Mouse (Mus musculus) central nervous system, embryonic 11.5 days (tissue): ENCODE results near the gene Med24. TPM values are rescaled to one million over a fixed set of nuclear protein-coding genes. Genes with fewer than 3 reads are reported as not detected.

ENCODE experiments used
- polyA plus RNA-seq: library from polyadenylated mRNA; depleted of rRNA; stranded (reverse); fragments of >200 nt; gene quantifications from 2 replicates; pipeline ENCODE4 v1.2.3, GENCODE M21; 2012; rRNA removed

The Med24 gene
- polyA plus RNA-seq: 71.0 and 91.8 TPM in 2 replicates

DNA sequence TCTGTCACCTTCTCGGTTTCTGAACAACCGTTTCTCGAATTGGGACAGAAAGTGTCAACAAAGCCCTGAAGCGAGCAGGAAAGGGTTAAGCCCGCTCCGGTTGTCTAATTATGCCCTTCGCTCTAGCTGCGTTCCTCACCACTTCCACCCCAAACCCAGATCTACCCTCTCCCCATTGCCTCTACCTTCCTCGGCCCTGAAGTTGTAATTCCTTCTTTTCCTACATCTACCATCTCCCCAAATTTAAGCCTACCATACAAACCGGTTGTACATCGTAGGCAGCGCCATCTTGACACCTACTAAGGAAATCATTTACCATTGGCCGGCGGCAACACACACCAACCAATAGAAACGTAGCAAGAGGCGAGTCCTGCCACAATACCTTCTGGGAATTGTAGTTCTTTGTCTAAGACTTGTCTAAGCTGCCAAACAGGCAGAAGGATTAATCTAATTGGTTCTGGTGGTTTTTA lies at the start of gene Med24:
TSS of gene Med24 (minus strand) at position 317 of the 470 bp plus-strand sequence.

DNA sequence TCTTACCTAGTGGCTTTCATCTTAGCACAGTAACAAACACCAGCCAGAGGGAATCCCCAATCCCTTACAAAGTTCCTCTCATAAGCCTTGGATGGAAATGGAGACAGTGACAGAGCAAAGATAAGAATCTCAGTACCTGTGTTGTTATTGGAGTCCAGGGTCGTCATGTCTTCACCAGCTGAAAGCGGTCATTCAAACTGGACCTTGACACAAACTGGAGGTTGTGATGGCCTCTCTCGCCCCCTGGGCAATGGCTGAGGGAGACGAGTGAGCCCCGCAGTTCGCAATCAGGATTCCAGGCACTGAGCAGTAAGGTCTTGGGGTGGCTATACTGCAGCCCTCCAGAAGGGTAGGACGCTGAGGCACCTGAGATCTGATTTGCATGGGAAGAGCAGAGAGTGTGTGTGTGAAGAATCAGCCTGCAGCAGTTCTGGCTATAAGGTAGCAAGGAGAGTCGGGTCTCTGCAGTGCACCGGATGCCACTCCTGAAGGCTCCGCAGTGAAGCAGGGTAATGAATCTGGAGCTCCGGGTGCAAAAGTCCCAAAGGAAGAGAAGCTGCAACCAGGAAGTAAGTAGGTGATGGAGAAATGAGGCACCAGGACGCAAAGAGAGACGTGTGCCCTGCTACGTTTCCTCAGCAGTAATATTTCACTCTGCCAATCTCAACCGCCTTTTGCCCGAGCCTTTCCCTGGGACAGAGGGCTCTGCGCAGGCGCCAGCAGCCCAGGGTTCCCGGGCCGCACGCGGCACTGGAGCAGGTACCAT lies 45.5 kb upstream of the Med24 start, which contains the start of gene Nr1d1:
TSS of gene Nr1d1 (minus strand) at position 752 of the 766 bp plus-strand sequence.

DNA sequence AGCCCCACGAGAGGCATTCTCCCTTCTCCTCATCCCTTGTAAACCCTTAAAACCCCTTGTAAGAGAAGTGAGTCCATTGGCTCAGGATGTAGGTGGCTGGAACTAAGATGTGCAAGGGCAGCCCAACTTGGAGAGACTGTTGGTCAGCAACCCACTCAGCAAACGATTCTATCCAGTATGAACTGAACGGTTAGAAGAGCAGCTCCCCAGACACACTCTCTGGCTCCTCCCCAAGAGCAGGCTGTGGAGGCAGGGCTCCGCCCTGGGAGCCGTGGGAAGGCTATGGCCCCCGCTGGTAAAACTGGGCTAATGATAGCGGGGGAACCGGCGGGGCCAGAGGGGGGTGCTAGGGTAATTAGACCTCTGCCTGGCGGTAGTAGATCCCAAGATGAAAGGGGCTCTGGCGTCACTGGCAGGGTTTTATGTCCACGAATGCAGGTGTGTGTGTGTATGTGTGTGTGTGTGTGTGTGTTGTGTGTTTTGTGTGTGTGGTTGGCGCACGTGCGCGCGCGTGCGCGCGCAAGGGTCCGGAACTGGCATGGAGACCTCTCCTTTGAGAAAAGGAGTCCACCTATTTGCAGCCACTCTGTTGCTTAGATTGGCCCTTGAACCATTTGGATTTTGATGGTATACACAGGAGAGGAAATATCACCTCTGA lies 11.3 kb upstream of the Med24 start, which contains the start of gene Thra:
TSS of gene Thra (plus strand) at position 246 of the 658 bp plus-strand sequence.

DNA sequence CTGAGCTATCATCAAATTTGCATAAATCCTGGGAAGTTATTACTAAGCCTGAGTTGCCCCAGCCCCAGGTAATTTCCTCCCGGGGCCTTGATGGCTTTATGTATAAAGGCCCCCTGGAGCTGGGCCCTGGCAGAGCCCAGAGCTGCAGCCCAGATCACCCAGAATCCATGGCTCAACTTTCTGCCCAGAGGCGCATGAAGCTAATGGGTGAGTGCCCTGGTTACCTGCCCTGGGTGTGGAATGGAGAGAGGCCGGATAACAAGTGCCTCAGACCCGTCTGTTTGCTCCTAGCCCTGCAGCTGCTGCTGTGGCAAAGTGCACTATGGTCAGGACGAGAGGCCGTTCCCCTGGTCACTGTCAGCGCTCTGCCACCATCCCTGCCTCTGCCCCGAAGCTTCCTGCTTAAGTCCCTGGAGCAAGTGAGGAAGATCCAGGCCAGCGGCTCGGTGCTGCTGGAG lies 28.0 kb downstream of the Med24 start, which contains the start of gene Csf3:
TSS of gene Csf3 (plus strand) at position 51 of the 458 bp plus-strand sequence.

DNA sequence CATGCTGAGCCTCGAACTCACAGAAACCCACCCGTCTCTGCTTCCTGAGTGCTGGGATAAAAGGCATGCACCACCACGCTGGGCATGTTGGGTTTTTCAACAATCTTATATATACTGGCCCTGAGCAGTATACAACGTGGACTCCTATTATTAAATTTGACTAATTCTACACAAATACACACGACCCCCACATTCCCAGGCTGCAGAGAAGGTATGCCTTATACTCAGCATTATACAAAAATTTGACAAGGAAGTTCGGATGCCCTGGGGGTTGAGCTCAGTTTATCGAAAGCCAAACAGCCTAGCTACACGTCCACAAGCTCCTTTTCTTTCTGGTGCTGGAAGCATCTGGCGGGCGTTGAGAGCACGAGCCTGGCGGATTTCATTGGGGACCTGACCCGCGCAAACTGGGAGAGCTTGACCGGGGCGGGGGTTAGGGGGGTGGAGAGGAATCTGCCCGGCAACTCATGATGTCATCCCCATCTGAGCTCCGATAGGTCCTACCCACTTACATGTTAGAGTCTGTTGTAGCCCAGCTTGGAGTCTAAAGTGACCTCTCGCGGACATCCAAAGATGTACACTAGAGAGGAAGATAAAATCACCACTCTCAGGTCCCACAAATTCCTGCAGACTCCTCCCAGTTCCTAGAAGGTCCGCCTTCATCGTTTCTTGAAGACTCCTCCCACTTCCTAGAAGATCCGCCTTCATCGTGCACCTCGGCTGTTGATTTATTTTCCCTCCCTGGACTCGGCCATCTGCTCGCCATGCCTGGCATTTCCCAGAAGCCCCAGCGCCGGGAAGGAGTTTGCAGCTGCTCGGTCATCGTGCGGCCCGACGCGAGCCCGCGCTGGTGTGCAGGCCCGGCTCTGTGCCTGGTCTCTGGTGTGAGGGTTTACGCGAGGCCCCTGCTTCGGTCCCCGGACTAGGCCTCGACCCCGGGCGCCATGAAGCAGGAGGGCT lies 47.2 kb downstream of the Med24 start, which contains the start of gene Psmd3:
TSS of gene Psmd3 (plus strand) at position 769 of the 960 bp plus-strand sequence.

DNA sequence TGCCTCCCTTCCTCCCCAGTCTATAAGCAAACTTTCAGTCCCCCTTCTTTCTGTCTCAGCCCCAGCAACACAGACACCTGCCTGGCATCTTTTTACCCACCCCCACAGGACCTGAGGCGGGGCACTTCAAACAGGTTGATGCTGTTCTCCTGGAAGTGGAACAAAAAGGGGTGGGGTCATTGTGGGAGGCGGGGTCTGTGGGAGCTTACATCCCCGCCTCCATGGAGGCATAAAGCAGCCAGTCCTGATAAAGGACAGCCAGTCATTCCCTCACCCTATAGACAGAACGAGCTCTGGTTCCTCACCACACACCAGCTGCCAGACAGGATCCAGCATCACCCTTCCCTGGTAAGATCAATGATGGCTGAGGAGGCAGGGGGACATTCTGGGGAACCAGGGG lies 65.1 kb downstream of the Med24 start, which contains the start of gene Gsdma:
TSS of gene Gsdma (plus strand) at position 261 of the 400 bp plus-strand sequence.

Other genes starting within 250 kb of the Med24 start
- gene Ikzf3, start 183.4 kb downstream of the Med24 start, polyA plus RNA-seq: 0.04 and 0.09 TPM in 2 replicates
- 0.09 and 0.44 TPM in 2 replicates for gene Zpbp2, start 178.3 kb downstream of the Med24 start, polyA plus RNA-seq
- 51.7 and 70.0 TPM in 2 replicates for gene Ormdl3, start 142.1 kb downstream of the Med24 start, polyA plus RNA-seq
- gene Lrrc3c, start 131.1 kb downstream of the Med24 start, polyA plus RNA-seq: not detected in 2 replicates
- gene Gm12355, start 103.8 kb downstream of the Med24 start, polyA plus RNA-seq: 0.62 and 2.6 TPM in 2 replicates
- gene Gsdma3, start 103.1 kb downstream of the Med24 start, polyA plus RNA-seq: not detected in 2 replicates
- gene Gsdma2, start 82.7 kb downstream of the Med24 start, polyA plus RNA-seq: 0.11 TPM in 1 of 2 replicates, not detected in the other
- gene Gsdma, start 65.1 kb downstream of the Med24 start, polyA plus RNA-seq: 0.02 TPM in 1 of 2 replicates, not detected in the other
- 165 and 173 TPM in 2 replicates for gene Psmd3, start 46.9 kb downstream of the Med24 start, polyA plus RNA-seq
- not detected in 2 replicates for gene Csf3, start 28.2 kb downstream of the Med24 start, polyA plus RNA-seq
- gene Thra, start 11.2 kb upstream of the Med24 start, polyA plus RNA-seq: 104 and 116 TPM in 2 replicates
- gene Nr1d1, start 45.9 kb upstream of the Med24 start, polyA plus RNA-seq: 0.91 and 1.3 TPM in 2 replicates
- 104 and 142 TPM in 2 replicates for gene Msl1, start 66.1 kb upstream of the Med24 start, polyA plus RNA-seq
- gene Casc3, start 75.5 kb upstream of the Med24 start, polyA plus RNA-seq: 60.4 and 105 TPM in 2 replicates
- 6.0 and 9.7 TPM in 2 replicates for gene Rapgefl1, start 107.3 kb upstream of the Med24 start, polyA plus RNA-seq
- 10.0 and 11.9 TPM in 2 replicates for gene Wipf2, start 134.2 kb upstream of the Med24 start, polyA plus RNA-seq
- 24.9 and 35.6 TPM in 2 replicates for gene Cdc6, start 178.4 kb upstream of the Med24 start, polyA plus RNA-seq
- gene Rara, start 198.4 kb upstream of the Med24 start, polyA plus RNA-seq: 13.0 and 30.0 TPM in 2 replicates